Mouse (Mus musculus): ENCODE results near the gene Ascl4. TPM values are rescaled to one million over a fixed set of nuclear protein-coding genes. Genes with fewer than 3 reads are reported as not detected.

Gene Ascl4
- polyA plus RNA-seq (2015; fragmentation: Nextera tagmentation; extraction: Ambion mirVana), result 0.38 and 0.41 TPM in 2 replicates

DNA sequence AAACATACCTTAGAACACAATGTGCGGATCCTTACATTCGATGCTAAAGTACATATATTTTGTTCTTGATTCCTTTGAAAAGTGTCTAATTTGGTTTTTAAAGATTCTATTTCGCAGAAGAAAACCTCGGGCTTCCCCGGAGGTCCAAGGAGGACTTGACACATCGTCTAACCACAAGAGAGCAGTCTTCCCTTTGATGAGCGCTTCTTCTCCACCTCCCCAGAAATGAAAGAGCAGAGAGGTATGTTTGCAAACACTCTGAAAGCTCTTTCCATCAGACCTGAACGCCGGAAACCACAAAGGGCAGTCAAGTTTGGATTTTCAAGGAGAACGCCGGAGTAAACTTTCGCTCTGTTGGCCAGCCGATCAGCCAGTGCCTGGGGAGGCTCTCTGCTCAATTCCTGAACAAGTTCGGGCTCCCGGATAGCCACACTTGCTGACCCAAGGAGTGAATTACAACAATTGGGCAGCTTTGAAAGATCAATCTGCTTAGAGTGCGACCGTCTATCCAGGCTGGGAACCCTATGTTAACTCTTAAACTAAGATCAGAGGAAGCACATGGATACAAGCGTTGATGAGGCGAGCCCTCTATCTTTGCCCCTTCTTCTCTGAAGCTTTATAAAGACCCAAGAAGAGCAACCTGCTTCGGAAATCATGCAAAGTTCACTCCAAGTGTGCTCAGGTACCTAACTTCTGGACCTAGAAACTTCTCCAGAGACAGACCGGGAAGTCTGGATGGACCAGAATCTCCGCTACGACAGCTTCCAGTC, at the start of gene Ascl4:
TSS of gene Ascl4 (plus strand) at position 6 of the 770 bp plus-strand sequence.
- H3K4me1 ChIP-seq, result peaks cover 19% of the 10 kb centered on the region
- peak within 1 kb of the TSS; percentile 50 for H3K4me3 ChIP-seq
- H3K4me2 ChIP-seq (replicated peaks), result peak within 1 kb of the TSS; percentile 80
- H3K27ac ChIP-seq (replicated peaks), result no peak within 1 kb of the TSS
- no peak; the same call in 1 of the 2 replicates for ATAC-seq (replicated peaks)
- 0 out of 2 replicates have a peak, but pooled peaks cover 4% of the 10 kb centered on the region for H3K27me3 ChIP-seq
- H3K36me3 ChIP-seq, result no peaks in the 10 kb centered on the region
- no peaks in the 10 kb centered on the region for H3K9me3 ChIP-seq
- peak within 1 kb of the TSS; percentile 67 for H3K9ac ChIP-seq (replicated peaks)
- 2% methylated on average over 23 of the region's 23 CpGs for WGBS

DNA sequence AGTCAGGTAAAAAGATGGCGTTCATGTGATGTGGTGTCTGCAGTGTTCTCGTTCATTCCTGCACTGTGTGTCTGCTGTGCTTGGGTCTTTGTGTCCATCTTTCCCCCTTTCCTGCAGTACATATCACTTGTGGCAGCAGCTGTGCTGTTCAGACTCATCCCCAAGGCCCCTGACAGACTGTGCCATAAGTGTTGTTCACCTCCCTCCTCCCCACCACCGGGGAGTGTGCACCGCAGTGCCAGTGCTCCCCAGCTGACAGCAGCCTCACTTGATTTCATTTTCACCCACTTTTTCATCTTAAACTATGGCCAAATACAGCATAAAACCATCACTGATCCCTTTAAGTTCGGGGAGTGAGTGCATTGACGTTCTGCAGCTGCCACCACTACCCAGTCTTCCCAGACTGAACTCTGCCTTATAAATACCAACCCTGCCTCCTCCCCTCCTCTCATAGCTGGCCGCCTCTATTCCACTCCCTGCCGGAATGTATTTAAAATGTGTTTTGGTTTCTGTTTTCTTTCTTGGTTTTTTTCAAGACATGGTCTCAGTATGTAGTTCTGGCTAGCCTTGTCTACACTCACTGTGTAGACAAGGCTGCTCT, 47.5 kb upstream of the Ascl4 start:
- no peak overlapping the region for H3K27ac ChIP-seq (replicated peaks)
- WGBS, result 90% methylated on average over 8 of the region's 8 CpGs
- no peak overlapping the region for H3K9ac ChIP-seq (replicated peaks)
- H3K4me1 ChIP-seq, result no peaks in the 10 kb centered on the region
- no peak overlapping the region for H3K4me3 ChIP-seq
- H3K9me3 ChIP-seq, result no peaks in the 10 kb centered on the region
- ATAC-seq (replicated peaks), result no peak
- H3K27me3 ChIP-seq, result no peaks in the 10 kb centered on the region
- peaks cover 87% of the 10 kb centered on the region for H3K36me3 ChIP-seq
- H3K4me2 ChIP-seq (replicated peaks), result no peak overlapping the region

DNA sequence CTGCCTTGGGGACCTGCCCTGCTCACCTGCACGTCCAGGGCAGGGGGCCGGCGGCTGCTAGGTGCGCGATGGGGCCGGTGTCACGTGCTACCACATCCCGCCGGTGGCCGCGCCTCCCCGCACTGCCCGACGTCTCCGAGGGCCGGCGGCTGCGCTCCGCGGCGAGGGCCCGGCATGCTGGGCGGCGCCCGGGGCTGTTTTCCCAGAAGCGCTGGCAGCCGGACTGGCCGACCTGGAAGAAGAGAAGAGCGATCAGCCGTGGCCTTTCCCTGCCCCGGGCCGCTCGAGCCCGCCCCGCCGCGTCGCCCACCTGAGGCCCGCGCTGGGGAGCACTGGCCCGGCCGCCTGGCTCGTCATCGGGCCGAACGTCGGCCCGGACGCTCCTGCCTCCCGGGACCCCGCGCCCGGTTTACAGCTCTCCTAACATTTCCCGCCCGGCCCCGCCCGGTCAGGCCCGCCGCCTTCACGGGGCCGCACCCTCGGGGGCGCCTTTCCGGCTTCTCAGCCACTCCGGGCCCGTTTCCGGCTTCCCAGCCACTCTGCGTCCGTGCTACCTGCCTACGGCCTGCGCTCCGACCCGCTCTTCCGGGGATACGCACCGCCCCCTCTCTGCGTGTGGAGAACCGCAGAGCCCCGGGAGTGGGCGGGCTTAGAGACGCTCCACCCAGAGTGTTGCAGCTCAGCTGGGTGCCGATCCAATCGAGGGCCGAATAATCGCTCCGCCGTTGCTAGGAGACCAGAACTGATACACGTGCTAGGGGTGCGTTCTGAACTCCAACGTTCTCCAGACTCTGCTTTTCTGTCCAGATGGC, 10.8 kb upstream of the Ascl4 start, which contains the start of gene Prdm4:
TSS of gene Prdm4 (minus strand) at position 645 of the 812 bp plus-strand sequence.
- peak; percentile 99 for ATAC-seq (replicated peaks)
- H3K4me2 ChIP-seq (replicated peaks), result peak within 1 kb of the TSS; percentile 72
- H3K27me3 ChIP-seq, result no peaks in the 10 kb centered on the region
- peak within 1 kb of the TSS; percentile 63 for H3K4me3 ChIP-seq
- H3K27ac ChIP-seq (replicated peaks), result peak within 1 kb of the TSS; percentile 87
- peaks cover 19% of the 10 kb centered on the region for H3K4me1 ChIP-seq
- peak within 1 kb of the TSS; percentile 83 for H3K9ac ChIP-seq (replicated peaks)
- under 1% methylated on average over 63 of the region's 90 CpGs for WGBS
- peaks cover 25% of the 10 kb centered on the region for H3K36me3 ChIP-seq
- H3K9me3 ChIP-seq, result no peaks in the 10 kb centered on the region

DNA sequence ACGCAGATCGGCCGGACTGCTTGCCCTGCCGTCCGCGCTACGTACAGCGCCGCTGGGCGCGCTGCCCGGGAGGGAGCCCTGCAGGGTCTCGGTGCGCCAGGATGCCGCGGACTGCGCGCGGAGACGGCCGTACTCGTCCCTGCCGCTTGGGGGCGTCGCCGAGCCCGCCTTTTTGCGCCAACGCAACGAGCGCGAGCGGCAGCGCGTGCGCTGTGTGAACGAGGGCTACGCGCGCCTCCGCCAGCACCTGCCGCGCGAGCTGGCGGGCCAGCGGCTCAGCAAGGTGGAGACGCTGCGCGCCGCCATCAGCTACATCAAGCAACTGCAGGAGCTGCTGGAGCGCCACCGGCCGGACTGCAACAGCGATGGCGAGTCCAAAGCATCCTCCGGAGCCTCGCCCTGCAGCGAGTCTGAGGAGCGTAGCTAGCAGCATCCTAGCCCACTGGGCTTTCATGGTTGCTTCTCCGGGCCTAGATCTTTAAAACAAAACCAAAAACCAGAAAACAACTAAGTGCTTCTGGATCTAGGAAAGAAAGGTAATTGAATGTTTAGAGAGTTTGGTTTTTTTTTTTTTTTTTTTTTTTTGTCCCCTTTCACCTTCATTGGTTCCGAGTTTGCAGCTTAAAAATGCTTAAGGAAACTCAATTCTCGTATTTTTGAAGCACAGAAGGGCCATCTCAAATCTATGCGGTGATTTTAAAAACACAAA, 1.2 kb downstream of the Ascl4 start:
- H3K4me2 ChIP-seq (replicated peaks), result peak overlapping the region; percentile 80
- no peak overlapping the region for H3K27ac ChIP-seq (replicated peaks)
- WGBS, result 1% methylated on average over 63 of the region's 63 CpGs
- H3K4me3 ChIP-seq, result peak overlapping the region; percentile 50
- H3K4me1 ChIP-seq, result peaks cover 19% of the 10 kb centered on the region
- 0 out of 2 replicates have a peak, but pooled peaks cover 4% of the 10 kb centered on the region for H3K27me3 ChIP-seq
- H3K9me3 ChIP-seq, result no peaks in the 10 kb centered on the region
- ATAC-seq (replicated peaks), result peak; percentile 93
- H3K9ac ChIP-seq (replicated peaks), result peak overlapping the region; percentile 67
- H3K36me3 ChIP-seq, result no peaks in the 10 kb centered on the region

DNA sequence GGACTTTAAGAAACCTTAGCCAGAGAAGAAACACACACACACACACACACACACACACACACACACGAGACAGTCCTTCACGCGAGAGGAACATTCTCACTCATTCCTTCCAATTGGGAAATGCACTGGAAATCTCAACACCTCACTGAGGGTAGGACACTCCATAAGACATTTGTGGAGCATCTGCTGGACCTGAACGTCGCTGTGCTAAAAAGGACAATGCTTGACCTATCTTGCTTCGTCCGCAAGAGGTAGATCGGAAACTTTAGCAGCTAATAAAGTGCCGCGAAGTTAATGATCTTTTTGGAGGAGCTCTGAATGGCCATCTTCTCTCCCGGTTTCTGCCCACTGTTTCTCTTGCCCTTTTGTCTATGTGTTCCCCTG, 1.7 kb downstream of the Ascl4 start:
- Histone ChIP-seq H3K27me3 (0 out of 2 replicates have a peak, but pooled peaks cover 4% of the 10 kb centered on the region), H3K4me1 (peaks cover 19% of the 10 kb centered on the region), H3K9ac (replicated peaks) (no peak overlapping the region; the same call in 1 of the 2 replicates), H3K27ac (replicated peaks) (no peak overlapping the region), H3K4me2 (replicated peaks) (peak overlapping the region; percentile 80), H3K9me3 (no peaks in the 10 kb centered on the region), H3K36me3 (no peaks in the 10 kb centered on the region), H3K4me3 (peak overlapping the region; percentile 50)
- WGBS, result 39% methylated on average over 11 of the region's 11 CpGs
- ATAC-seq (replicated peaks), result 0 out of 2 replicates have a peak, but pooled peaks have one; percentile 7

DNA sequence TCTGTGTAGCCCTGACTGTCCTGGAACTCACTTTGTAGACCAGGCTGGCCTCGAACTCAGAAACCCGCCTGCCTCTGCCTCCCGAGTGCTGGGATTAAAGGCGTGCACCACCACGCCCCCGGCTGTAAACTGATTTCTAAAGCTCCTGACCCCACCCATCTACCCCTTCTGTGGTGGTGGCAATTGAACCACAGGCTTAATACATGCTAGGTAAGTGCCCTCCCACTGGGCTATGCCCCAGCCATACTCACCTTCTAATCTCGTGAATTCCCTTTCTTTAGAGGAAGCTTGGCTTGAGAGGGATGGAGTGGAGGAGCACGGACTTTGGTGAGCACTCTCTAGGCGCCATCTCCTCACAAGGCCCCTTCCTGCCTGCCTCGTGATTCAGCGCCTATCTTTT, 2.5 kb downstream of the Ascl4 start:
- Histone ChIP-seq H3K36me3 (no peaks in the 10 kb centered on the region), H3K9ac (replicated peaks) (no peak overlapping the region), H3K4me1 (peaks cover 19% of the 10 kb centered on the region), H3K4me2 (replicated peaks) (no peak overlapping the region), H3K4me3 (no peak overlapping the region), H3K27me3 (0 out of 2 replicates have a peak, but pooled peaks cover 4% of the 10 kb centered on the region), H3K27ac (replicated peaks) (no peak overlapping the region), H3K9me3 (no peaks in the 10 kb centered on the region)
- WGBS, result 95% methylated on average over 11 of the region's 11 CpGs
- no peak for ATAC-seq (replicated peaks)

DNA sequence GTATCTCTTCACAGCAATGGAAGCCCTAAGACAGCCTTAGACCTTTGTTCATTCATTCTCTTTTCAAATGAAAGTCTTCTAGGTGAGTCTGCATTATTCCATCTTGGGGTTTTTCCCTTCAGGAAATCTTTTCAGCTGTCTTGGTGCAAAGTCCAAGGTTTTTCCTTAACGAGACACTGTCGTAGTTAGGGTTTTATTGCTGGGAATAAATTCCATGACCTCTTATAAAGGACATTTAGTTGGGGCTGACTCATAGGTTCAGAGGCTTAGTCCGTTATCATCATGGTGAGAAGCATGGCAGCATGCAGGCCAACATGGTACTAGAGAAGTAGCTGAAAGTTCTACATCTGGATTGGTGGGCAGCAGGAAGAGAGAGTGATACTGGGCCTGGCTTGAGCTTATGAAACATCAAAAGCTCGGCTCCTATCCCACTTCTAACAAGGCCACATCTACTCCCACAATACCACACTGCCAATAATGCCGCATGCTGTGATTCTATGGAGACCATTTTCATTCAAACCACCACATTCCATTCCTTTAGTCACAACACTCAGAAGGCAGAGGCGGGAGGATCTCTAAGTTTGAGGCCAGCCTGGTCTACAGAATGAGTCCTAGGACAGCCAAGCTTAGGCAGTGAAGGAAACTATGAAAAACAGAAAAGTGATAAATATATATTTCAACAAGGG, 8.9 kb downstream of the Ascl4 start:
- peaks cover 55% of the 10 kb centered on the region for H3K36me3 ChIP-seq

DNA sequence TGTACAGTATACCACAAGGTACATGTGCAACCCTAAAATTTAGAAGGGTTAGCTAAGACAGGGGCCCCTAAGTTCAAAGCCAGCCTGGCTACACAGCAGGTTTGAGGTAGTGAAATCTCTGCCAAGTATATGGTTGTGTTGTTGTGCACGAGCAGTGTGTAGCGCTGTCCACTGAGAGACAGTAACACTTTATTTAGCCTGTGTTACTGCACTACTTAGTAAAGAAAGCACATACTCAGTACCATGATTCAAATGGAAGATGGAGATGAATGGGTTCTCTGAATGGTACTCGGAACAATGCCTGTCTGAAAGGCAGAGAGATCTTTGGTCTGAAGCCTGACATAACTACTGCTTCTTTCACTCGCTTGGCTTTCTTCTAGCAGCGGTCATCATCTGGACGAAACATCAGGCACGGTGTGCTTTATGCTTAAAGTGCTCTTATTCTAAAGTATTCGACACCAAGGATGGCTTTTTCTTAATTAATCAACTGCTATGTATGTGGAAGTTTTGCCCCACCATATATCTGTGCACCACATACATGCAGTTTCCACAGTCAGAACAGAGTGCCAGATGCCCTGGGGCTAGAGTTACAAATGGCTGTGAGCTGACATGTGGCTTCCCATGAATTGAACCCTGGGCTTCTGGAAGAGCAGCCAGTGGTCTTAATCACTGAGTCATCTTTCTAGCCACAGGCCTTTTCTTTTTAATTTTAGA, 21.2 kb downstream of the Ascl4 start:
- peaks cover 90% of the 10 kb centered on the region for H3K36me3 ChIP-seq
- no peaks in the 10 kb centered on the region for H3K27me3 ChIP-seq
- H3K4me1 ChIP-seq, result no peaks in the 10 kb centered on the region
- 70% methylated on average over 8 of the region's 8 CpGs for WGBS
- no peak overlapping the region for H3K4me2 ChIP-seq (replicated peaks)
- no peak overlapping the region for H3K9ac ChIP-seq (replicated peaks)
- H3K4me3 ChIP-seq, result no peak overlapping the region
- no peak overlapping the region for H3K27ac ChIP-seq (replicated peaks)
- H3K9me3 ChIP-seq, result no peaks in the 10 kb centered on the region
- no peak for ATAC-seq (replicated peaks)

More for the DNA sequence above, 8.9 kb downstream of the Ascl4 start:
- WGBS, result 95% methylated on average over 6 of the region's 6 CpGs
- no peak overlapping the region for H3K4me3 ChIP-seq
- no peak overlapping the region for H3K9ac ChIP-seq (replicated peaks)
- no peak for ATAC-seq (replicated peaks)
- H3K4me2 ChIP-seq (replicated peaks), result no peak overlapping the region
- no peaks in the 10 kb centered on the region for H3K27me3 ChIP-seq
- no peaks in the 10 kb centered on the region for H3K9me3 ChIP-seq
- no peak overlapping the region for H3K27ac ChIP-seq (replicated peaks)
- no peaks in the 10 kb centered on the region for H3K4me1 ChIP-seq

DNA sequence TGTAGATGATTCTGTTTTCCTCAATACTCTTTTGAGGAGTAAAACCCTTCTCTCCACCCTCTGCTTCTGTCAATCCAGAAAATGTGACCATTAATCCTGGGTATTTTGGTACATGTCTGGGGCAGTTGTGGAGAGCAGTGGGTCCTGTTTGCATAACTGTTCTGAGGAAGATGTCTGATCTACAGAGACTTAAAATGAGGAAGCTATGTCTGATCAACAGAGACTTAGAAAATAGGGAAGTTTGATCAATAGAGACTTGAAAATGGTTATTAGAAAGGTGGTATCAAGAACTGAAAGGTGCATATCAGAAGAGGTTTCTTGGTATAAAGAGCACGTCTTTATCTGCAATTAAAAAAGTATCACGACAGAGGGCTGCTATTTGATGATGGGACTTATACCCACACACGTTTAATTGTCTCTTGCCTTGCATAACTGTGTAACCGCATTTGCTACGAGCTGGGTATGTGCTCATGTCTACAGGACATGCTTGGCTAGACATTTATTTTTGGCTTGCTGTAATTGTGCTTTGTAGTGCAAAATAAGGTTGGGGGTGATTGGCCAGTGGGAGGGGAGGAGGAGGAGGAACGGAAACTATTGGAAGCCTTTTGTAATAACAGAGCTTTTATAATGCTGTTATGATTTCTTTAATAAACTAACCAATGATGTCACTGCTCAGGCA, 24.4 kb downstream of the Ascl4 start:
- Histone ChIP-seq H3K9me3 (no peaks in the 10 kb centered on the region), H3K27me3 (no peaks in the 10 kb centered on the region), H3K4me1 (peaks cover 14% of the 10 kb centered on the region; the same call in 1 of the 2 replicates), H3K27ac (replicated peaks) (no peak overlapping the region), H3K9ac (replicated peaks) (no peak overlapping the region), H3K4me3 (no peak overlapping the region), H3K36me3 (peaks cover 71% of the 10 kb centered on the region), H3K4me2 (replicated peaks) (no peak overlapping the region)
- 87% methylated on average over 6 of the region's 6 CpGs for WGBS
- ATAC-seq (replicated peaks), result no peak

DNA sequence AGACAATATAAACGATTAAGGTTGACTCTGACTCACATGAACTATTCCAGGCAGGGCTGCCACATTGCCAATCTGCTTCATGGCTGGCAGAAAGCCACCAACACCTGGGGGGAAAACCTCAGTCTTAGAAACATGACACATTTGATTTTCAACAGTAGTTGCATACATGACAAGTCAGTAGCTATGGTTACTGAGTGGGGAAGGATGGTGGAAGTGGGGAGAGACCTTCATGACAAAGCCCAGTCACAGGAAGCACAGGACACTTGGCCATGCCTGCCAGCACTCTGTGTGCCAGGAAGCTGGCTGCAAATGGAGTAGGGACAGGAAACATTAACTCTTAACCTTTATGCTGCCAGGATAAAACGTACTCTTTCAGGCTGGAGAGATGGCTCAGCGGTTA, 25.9 kb downstream of the Ascl4 start:
- ATAC-seq (replicated peaks), result no peak
- H3K4me2 ChIP-seq (replicated peaks), result no peak overlapping the region

More for the DNA sequence above, 25.9 kb downstream of the Ascl4 start:
- Histone ChIP-seq H3K27me3 (no peaks in the 10 kb centered on the region), H3K36me3 (peaks cover 58% of the 10 kb centered on the region), H3K4me3 (no peak overlapping the region), H3K27ac (replicated peaks) (no peak overlapping the region), H3K4me1 (peaks cover 14% of the 10 kb centered on the region; the same call in 1 of the 2 replicates), H3K9me3 (no peaks in the 10 kb centered on the region), H3K9ac (replicated peaks) (no peak overlapping the region)
- WGBS, result 88% methylated on average over 3 of the region's 3 CpGs
